Mouse (Mus musculus): ENCODE results near the gene Bdkrb2. TPM values are rescaled to one million over a fixed set of nuclear protein-coding genes. Genes with fewer than 3 reads are reported as not detected.

The Bdkrb2 gene
- under 1 TPM; 0.28 to 0.69 TPM for total RNA-seq (2021)
- long read RNA-seq, experiment 1, result 0 reads
- long read RNA-seq, experiment 2, result 0 reads

GRCm38 (mm10) chr12:105562936-105563680, at the start of gene Bdkrb2:
Bdkrb2 (plus strand) TSS chr12:105563226.
- no peak for TF ChIP-seq CTCF (conservative IDR thresholded peaks at IDR 0.05)
- Histone ChIP-seq H3K4me3 (peak within 1 kb of the TSS; percentile 33; the same call in 1 of the 2 replicates), H3K27ac (no peak within 1 kb of the TSS)
- no peak for DNase-seq (ENCODE audit: low spot score in 2 of 2)

GRCm38 (mm10) chr12:105514111-105514510, 48.9 kb upstream of the Bdkrb2 start:
- DNase-seq (ENCODE audit: low spot score in 2 of 2), result no peak
- H3K4me3 ChIP-seq, result no peak overlapping the region

GRCm38 (mm10) chr12:105517026-105517675, 45.9 kb upstream of the Bdkrb2 start:
- DNase-seq (ENCODE audit: low spot score in 2 of 2), result no peak
- Histone ChIP-seq H3K27ac (no peak overlapping the region), H3K4me3 (no peak overlapping the region)
- no peak for TF ChIP-seq CTCF (conservative IDR thresholded peaks at IDR 0.05)

More at GRCm38 (mm10) chr12:105514111-105514510, 48.9 kb upstream of the Bdkrb2 start:
- no peak for TF ChIP-seq CTCF (conservative IDR thresholded peaks at IDR 0.05)
- no peak overlapping the region for H3K27ac ChIP-seq

- H3K27ac ChIP-seq, result no peak overlapping the region
- TF ChIP-seq CTCF (conservative IDR thresholded peaks at IDR 0.05), result no peak
- no peak overlapping the region for H3K4me3 ChIP-seq
- DNase-seq (ENCODE audit: low spot score in 2 of 2), result no peak
Measured at GRCm38 (mm10) chr12:105519851-105520250, 43.2 kb upstream of the Bdkrb2 start.

- no peak for DNase-seq (ENCODE audit: low spot score in 2 of 2)
- Histone ChIP-seq H3K27ac (no peak overlapping the region), H3K4me3 (no peak overlapping the region)
- no peak for TF ChIP-seq CTCF (conservative IDR thresholded peaks at IDR 0.05)
Measured at GRCm38 (mm10) chr12:105521170-105521762, 41.8 kb upstream of the Bdkrb2 start.

- no peak for DNase-seq (ENCODE audit: low spot score in 2 of 2)
- no peak overlapping the region for H3K27ac ChIP-seq
- no peak for TF ChIP-seq CTCF (conservative IDR thresholded peaks at IDR 0.05)
- no peak overlapping the region for H3K4me3 ChIP-seq
Measured at GRCm38 (mm10) chr12:105523737-105524136, 39.3 kb upstream of the Bdkrb2 start.

- H3K4me3 ChIP-seq, result no peak overlapping the region
- no peak for DNase-seq (ENCODE audit: low spot score in 2 of 2)
- TF ChIP-seq CTCF (conservative IDR thresholded peaks at IDR 0.05), result no peak
- H3K27ac ChIP-seq, result peak overlapping the region; percentile 75
Measured at GRCm38 (mm10) chr12:105526186-105526585, 36.8 kb upstream of the Bdkrb2 start.

GRCm38 (mm10) chr12:105526829-105527228, 36.2 kb upstream of the Bdkrb2 start:
- H3K4me3 ChIP-seq, result no peak overlapping the region
- H3K27ac ChIP-seq, result peak overlapping the region; percentile 75
- no peak for TF ChIP-seq CTCF (conservative IDR thresholded peaks at IDR 0.05)
- DNase-seq (ENCODE audit: low spot score in 2 of 2), result peak; percentile 19 to 71

GRCm38 (mm10) chr12:105529545-105529944, 33.5 kb upstream of the Bdkrb2 start:
- TF ChIP-seq CTCF (conservative IDR thresholded peaks at IDR 0.05), result no peak
- Histone ChIP-seq H3K4me3 (no peak overlapping the region), H3K27ac (0 out of 2 replicates have a peak overlapping the region, but pooled peaks have one; percentile 14)
- DNase-seq (ENCODE audit: low spot score in 2 of 2), result no peak

- Histone ChIP-seq H3K27ac (no peak overlapping the region), H3K4me3 (no peak overlapping the region)
- no peak for TF ChIP-seq CTCF (conservative IDR thresholded peaks at IDR 0.05)
- DNase-seq (ENCODE audit: low spot score in 2 of 2), result no peak
Measured at GRCm38 (mm10) chr12:105531724-105532371, 31.2 kb upstream of the Bdkrb2 start.

GRCm38 (mm10) chr12:105534842-105535241, 28.2 kb upstream of the Bdkrb2 start:
- no peak for DNase-seq (ENCODE audit: low spot score in 2 of 2)
- TF ChIP-seq CTCF (conservative IDR thresholded peaks at IDR 0.05), result no peak
- Histone ChIP-seq H3K4me3 (no peak overlapping the region), H3K27ac (no peak overlapping the region)

GRCm38 (mm10) chr12:105535968-105536760, 26.9 kb upstream of the Bdkrb2 start:
- DNase-seq (ENCODE audit: low spot score in 2 of 2), result no peak
- TF ChIP-seq CTCF (conservative IDR thresholded peaks at IDR 0.05), result no peak
- Histone ChIP-seq H3K4me3 (no peak overlapping the region), H3K27ac (no peak overlapping the region)

Measured in layer of hippocampus, adult 2 months (tissue).